Mouse (Mus musculus) hindbrain, embryonic 11.5 days (tissue): ENCODE measurements at regions not wholly inside any gene's neighbourhood (a gene's known extent, or its start where the extent isn't known, plus 50 kb on each side); places are given as distances from the start of the nearest gene placed in this dataset.

Source experiments
- ATAC-seq: fragments of 200-750 bp; cut with Nextera tagmentation; 2 replicates; pipeline ENCODE4 v1.8.0; 2017; ENCODE audit warnings: mild to moderate bottlenecking, moderate TSS enrichment, moderate library complexity; ENCODE audit not compliant: low FRiP score
- DNase-seq: peaks from one replicate; pipeline ENCODE4 v3.0.0-alpha.2; 2015; ENCODE audit warnings: low spot score
- H3K27ac ChIP-seq: fragments of 300-500 bp; sonication (generic); 2 replicates; pipeline ENCODE4 v1.5.1; 2014; ENCODE audit warnings: mild to moderate bottlenecking, low read depth, low read length
- H3K27me3 ChIP-seq: fragments of 300-500 bp; sonication (generic); 2 replicates; pipeline ENCODE4 v1.6.1; 2014; ENCODE audit warnings: mild to moderate bottlenecking, low read length, moderate library complexity, mixed read lengths; ENCODE audit not compliant: control insufficient read depth, insufficient read depth
- H3K36me3 ChIP-seq: fragments of 300-500 bp; sonication (generic); 2 replicates; pipeline ENCODE4 v1.6.1; 2014; ENCODE audit warnings: mild to moderate bottlenecking, low read length, moderate library complexity, mixed read lengths; ENCODE audit not compliant: control insufficient read depth, insufficient read depth
- H3K4me1 ChIP-seq: fragments of 300-500 bp; sonication (generic); replicated peaks from 2 replicates; pipeline ENCODE4 v1.6.1; 2014; ENCODE audit warnings: low read length, mixed read lengths; ENCODE audit not compliant: control insufficient read depth, insufficient read depth
- H3K4me2 ChIP-seq: fragments of 300-500 bp; sonication (generic); replicated peaks from 2 replicates; pipeline ENCODE4 v1.6.1; 2014; ENCODE audit warnings: mild to moderate bottlenecking, low read depth, low read length
- H3K4me3 ChIP-seq: fragments of 300-500 bp; sonication (generic); 2 replicates; pipeline ENCODE4 v1.5.1; 2014; ENCODE audit warnings: low read depth, low read length
- H3K9ac ChIP-seq: fragments of 300-500 bp; sonication (generic); 2 replicates; pipeline ENCODE4 v1.6.1; 2014; ENCODE audit warnings: low read depth, low read length
- H3K9me3 ChIP-seq: fragments of 300-500 bp; sonication (generic); 2 replicates; pipeline ENCODE4 v1.6.1; 2016; ENCODE audit warnings: low read length; ENCODE audit not compliant: control insufficient read depth
- WGBS: fragments of 180-500 bp; shearing (Covaris S2); extraction: QIAGEN DNeasy Blood & Tissue Kit; methylation state at CpG from one replicate; pipeline ENCODE4 v1.1.7; 2014; 5-methylcytosine and 5-hydroxymethylcytosine counted together

DNA sequence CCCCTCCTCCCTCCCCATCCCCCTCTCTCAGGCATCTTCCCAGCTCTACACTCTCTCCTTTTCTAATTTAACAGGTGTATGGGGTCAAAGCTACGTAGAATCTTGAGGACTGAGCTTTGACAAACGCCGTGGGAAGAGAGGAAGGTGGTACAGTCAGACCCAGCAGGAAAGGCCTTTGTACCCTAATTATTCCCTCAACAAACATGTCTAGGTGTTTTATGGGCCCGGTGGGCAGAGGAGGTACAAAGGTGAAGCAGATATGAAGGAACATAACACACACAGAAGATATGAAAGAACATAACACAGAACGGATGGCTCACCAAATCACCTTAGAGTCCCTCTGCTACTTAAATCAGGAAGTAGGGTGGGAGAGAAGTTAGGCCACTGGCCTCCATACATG lies 128.3 kb downstream of the Sox9 start:
- 89% methylated on average over 5 of the region's 5 CpGs for WGBS
- no peak overlapping the region for H3K4me3 ChIP-seq
- ATAC-seq = no peak

DNA sequence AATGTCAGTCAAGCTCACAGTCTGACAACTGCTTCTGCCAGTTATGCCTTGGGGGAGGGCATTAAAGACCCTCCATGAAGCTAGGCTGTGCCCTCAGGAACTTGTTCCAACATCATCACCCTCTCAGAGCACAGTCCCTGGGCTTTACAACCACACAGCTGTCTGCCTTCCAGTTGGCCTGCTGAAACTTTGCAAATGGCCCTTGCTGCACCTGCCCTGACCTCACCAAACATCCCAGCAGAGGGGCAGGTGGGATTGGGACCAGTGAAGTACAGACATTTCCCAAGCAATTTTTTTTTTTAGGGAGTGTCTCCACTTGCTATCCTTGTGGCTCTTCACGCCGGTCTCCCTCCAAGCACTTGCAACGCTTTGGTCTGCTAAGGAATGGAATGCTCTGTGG lies 130.9 kb downstream of the Sox9 start:
- H3K27me3 ChIP-seq = no peaks in the 10 kb centered on the region
- DNase-seq (no peak), ATAC-seq (no peak)
- no peaks in the 10 kb centered on the region for H3K36me3 ChIP-seq
- H3K4me3 ChIP-seq = no peak overlapping the region
- H3K27ac ChIP-seq = no peak overlapping the region
- WGBS = 86% methylated on average over 3 of the region's 3 CpGs
- no peaks in the 10 kb centered on the region for H3K9me3 ChIP-seq
- no peak overlapping the region for H3K4me2 ChIP-seq
- H3K9ac ChIP-seq = no peak overlapping the region
- no peaks in the 10 kb centered on the region for H3K4me1 ChIP-seq

More for the DNA sequence above, 128.3 kb downstream of the Sox9 start:
- Histone ChIP-seq H3K36me3 (no peaks in the 10 kb centered on the region), H3K27ac (no peak overlapping the region), H3K9ac (no peak overlapping the region), H3K4me2 (no peak overlapping the region), H3K27me3 (no peaks in the 10 kb centered on the region), H3K4me1 (no peaks in the 10 kb centered on the region), H3K9me3 (no peaks in the 10 kb centered on the region)
- DNase-seq = no peak

DNA sequence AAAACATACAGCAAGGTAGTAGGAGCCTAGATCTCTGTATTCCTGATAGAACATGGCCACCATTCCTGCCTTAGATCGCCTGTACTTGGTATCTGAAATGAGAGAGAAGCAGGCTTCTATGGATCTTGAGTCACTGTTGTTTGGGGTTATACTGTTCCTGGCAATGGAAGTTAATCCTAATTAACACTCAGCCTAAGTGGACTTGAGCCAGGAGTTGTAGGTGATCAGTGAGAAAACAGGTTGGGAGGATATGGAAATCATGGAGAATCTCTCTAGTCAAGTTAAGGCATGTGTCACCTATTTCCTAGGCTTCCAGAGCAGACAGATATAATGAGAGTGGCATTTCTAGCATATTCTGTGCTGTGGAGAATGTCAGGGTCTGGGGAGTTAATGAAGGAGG lies 134.9 kb downstream of the Sox9 start:
- Histone ChIP-seq H3K27ac (no peak overlapping the region), H3K4me1 (no peaks in the 10 kb centered on the region), H3K9ac (no peak overlapping the region), H3K4me2 (no peak overlapping the region), H3K27me3 (no peaks in the 10 kb centered on the region), H3K4me3 (no peak overlapping the region), H3K9me3 (no peaks in the 10 kb centered on the region), H3K36me3 (no peaks in the 10 kb centered on the region)
- no peak for ATAC-seq
- no peak for DNase-seq
- WGBS = 93% methylated on average over 1 of the region's 1 CpGs

DNA sequence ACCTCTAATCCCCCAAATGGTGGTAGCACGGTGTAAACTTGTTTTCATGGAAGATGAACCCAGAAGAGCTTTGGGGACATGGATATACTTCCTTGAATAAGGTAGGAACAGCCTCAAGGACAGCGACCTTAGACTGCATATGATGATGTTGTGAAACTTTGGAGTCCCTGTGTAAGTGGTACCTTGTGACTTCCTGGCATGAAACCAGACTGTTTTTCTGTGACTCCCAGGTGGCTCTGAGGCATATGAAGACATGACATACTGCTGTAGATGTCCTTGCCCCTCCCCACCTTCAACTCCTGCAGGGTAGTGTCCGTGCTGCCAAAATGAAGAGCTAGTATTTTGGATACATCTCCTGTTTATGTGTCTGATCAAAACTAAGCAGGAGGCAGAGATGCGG lies 138.1 kb downstream of the Sox9 start:
- WGBS = 90% methylated on average over 4 of the region's 4 CpGs
- ATAC-seq (no peak), DNase-seq (no peak)
- H3K36me3 ChIP-seq = no peaks in the 10 kb centered on the region
- no peak overlapping the region for H3K4me2 ChIP-seq
- H3K4me1 ChIP-seq = no peaks in the 10 kb centered on the region
- H3K9ac ChIP-seq = no peak overlapping the region
- H3K9me3 ChIP-seq = no peaks in the 10 kb centered on the region
- H3K27ac ChIP-seq = no peak overlapping the region
- no peak overlapping the region for H3K4me3 ChIP-seq
- H3K27me3 ChIP-seq = no peaks in the 10 kb centered on the region

DNA sequence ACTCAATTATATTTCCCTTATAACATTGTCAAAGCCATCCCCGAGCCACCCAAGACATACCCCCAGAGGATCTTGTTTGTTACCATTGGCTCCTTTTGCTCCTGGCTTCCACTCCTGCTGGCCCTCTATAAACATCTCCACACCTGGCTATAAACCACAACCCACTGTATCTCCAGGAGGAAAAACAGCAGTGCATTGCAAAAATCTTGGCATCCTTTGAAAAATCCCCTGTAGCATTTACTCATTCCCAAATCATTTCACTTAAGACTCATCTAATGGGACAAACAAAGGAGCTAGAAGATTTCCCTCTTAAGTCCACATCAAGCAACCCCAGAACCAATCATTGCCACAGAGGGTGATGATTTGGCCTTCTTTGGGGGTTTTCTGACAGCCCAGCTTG lies 142.6 kb downstream of the Sox9 start:
- no peaks in the 10 kb centered on the region for H3K4me1 ChIP-seq
- no peaks in the 10 kb centered on the region for H3K27me3 ChIP-seq
- H3K9ac ChIP-seq = no peak overlapping the region
- no peak overlapping the region for H3K27ac ChIP-seq
- no peak overlapping the region for H3K4me2 ChIP-seq
- no peak overlapping the region for H3K4me3 ChIP-seq
- ATAC-seq (no peak), DNase-seq (no peak)
- WGBS = 78% methylated on average over 1 of the region's 1 CpGs
- H3K36me3 ChIP-seq = no peaks in the 10 kb centered on the region
- H3K9me3 ChIP-seq = no peaks in the 10 kb centered on the region

DNA sequence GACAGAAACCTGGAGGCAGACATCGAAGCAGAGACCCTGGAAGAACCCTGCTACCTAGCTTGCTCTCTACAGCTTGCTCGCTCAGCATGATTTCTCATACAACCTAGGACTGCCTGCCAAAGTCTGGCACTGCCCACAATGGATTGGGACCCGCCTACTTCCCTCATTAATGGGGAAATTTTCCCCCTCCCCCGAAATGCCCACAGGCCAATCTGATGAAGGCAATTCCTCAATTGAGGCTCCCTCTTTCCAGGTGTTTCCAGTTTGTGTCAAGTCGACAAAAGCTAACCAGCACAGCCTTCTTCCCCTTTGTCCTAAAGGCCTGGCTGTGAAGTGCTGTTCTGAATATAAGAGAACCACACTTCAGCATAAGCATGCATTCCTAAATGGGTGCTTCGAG lies 143.1 kb downstream of the Sox9 start:
- ATAC-seq (no peak), DNase-seq (no peak)
- Histone ChIP-seq H3K9me3 (no peaks in the 10 kb centered on the region), H3K4me2 (no peak overlapping the region), H3K4me1 (no peaks in the 10 kb centered on the region), H3K9ac (no peak overlapping the region), H3K27ac (no peak overlapping the region), H3K27me3 (no peaks in the 10 kb centered on the region), H3K4me3 (no peak overlapping the region), H3K36me3 (no peaks in the 10 kb centered on the region)
- 63% methylated on average over 6 of the region's 6 CpGs for WGBS

DNA sequence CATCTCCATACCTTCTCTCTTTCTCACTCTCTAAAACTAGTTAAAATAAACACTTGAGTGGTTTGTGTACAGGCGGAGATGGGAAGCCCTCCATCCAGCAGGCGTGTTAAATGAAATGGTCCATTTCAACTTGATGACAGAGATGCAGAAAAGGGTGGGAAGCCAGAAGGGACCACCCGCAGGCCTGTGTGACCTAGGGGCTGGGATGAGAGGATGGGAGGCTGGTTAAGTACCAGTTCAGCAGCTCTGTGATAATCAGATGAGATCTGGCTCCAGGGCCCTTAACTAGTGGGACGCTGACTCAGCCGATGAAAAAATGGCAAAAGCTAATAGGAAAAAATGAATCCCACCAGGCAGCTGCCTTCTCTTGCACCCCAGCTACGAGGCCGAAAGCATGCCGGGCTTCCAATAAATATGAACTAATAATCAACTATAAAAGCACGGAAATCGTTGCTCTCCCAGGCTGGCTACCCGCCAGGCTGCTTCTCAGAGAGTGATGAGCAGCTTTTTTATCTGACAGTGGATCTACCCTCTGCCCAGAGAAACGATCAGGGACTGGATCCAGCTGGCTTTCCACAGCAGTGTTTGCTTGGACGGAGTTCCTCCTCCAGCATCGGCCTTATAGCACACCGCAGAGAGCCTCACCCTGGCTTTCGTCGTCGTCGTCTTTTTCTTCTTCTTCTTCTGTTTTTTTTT lies 144.5 kb downstream of the Sox9 start:
- WGBS = 89% methylated on average over 19 of the region's 19 CpGs
- Histone ChIP-seq H3K27me3 (no peaks in the 10 kb centered on the region), H3K36me3 (no peaks in the 10 kb centered on the region), H3K27ac (no peak overlapping the region), H3K4me3 (no peak overlapping the region), H3K4me2 (no peak overlapping the region), H3K4me1 (no peaks in the 10 kb centered on the region), H3K9me3 (no peaks in the 10 kb centered on the region), H3K9ac (no peak overlapping the region)
- no peak for ATAC-seq
- no peak for DNase-seq

DNA sequence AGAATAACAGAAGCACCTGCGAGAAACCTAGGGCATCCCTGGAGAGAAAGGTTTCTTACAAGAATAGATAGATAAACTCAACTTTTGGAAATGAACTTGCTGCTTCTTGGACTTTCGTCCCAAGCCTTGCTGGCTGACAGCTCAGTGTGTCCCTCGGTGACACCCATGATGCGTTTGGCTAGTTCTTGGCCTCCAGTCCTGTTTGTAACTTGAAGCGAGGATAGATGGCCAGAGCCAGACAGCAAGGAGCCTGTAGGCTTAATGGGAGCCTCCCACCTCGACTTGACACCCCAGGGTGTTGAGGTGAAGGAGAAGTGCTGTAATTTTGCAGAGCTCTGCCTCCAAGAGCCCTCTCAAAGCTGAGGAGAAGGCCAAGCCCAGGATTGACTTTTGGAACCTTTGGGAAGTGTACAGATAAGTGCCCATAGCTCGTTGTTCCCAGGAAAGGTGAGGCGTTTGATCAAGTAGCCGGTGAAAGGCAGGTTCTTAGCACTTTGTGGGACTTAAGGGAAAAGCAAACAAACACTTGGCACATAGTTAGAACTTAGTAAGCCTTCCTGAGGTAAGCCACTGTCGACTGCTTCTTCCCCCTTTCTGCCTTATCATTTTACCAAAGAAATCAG lies 148.3 kb downstream of the Sox9 start:
- WGBS = 76% methylated on average over 10 of the region's 10 CpGs
- Histone ChIP-seq H3K27ac (no peak overlapping the region), H3K4me1 (no peaks in the 10 kb centered on the region), H3K4me2 (no peak overlapping the region), H3K9me3 (no peaks in the 10 kb centered on the region), H3K36me3 (no peaks in the 10 kb centered on the region), H3K9ac (no peak overlapping the region), H3K27me3 (no peaks in the 10 kb centered on the region), H3K4me3 (no peak overlapping the region)
- ATAC-seq (no peak), DNase-seq (no peak)

DNA sequence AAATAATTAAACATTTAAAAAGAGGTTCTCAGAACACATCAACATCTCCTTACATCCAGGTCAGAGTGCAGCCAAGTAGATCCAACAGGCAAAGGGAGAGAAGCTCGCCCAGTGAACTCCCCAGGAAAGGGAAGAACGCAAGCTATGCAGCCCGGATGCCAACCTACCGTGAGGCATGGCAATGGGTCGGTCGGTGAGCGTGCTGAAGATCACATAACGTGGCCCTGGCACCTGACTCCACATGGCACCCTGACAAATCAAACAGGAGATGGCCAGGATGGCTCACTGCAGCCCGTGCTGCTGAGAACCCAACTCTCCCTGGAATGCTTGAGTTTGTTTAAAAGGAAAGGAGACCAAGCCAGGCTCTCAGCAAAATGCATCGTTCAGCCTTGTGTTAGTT lies 156.0 kb downstream of the Sox9 start:
- Histone ChIP-seq H3K36me3 (no peaks in the 10 kb centered on the region), H3K9me3 (no peaks in the 10 kb centered on the region), H3K9ac (no peak overlapping the region), H3K4me3 (no peak overlapping the region), H3K27ac (no peak overlapping the region), H3K4me2 (no peak overlapping the region), H3K27me3 (no peaks in the 10 kb centered on the region), H3K4me1 (no peaks in the 10 kb centered on the region)
- no peak for DNase-seq
- ATAC-seq = no peak
- WGBS = 89% methylated on average over 10 of the region's 10 CpGs
